Comparison of ENCODE assay signal across 9 mouse cellular contexts in genomic region chr1:191910646-191911045, GRCm38 (mm10). TPM values are rescaled to one million over a fixed set of nuclear protein-coding genes. Genes with fewer than 3 reads are reported as not detected.
DNase-seq lines count a peak whose midpoint lies in the region; ATAC-seq and TF ChIP-seq lines count a peak whose summit lies in the region.
"Had no signal": no experiment of that assay in that cellular context is flagged by ENCODE, and none has a peak within 500 bp of the region (broad histone marks: within the 10 kb centered on the region; RNA-seq: fewer than 3 reads in every experiment).

No protein-coding gene starts in this region.

- H3K4me1 ChIP-seq in embryonic facial prominence, embryonic 12.5 days, result peaks cover 27% of the 10 kb centered on the region
- peaks cover 38% of the 10 kb centered on the region for H3K4me1 ChIP-seq in embryonic facial prominence, embryonic 10.5 days
- peaks cover 24% of the 10 kb centered on the region for H3K4me1 ChIP-seq in liver, adult 2 months (ENCODE audit: control insufficient read depth, insufficient read depth, low read length)
- H3K4me1 ChIP-seq in kidney, embryonic 16.5 days (ENCODE audit: insufficient read depth, low read length), result peaks cover 41% of the 10 kb centered on the region
- peaks cover 28% of the 10 kb centered on the region for H3K4me1 ChIP-seq in neural tube, embryonic 14.5 days (ENCODE audit: control insufficient read depth, insufficient read depth, low read length)

- 0 out of 2 replicates have a peak overlapping the region, but pooled peaks have one; percentile 16 for H3K4me2 ChIP-seq in embryonic facial prominence, embryonic 12.5 days (replicated peaks)
- peak overlapping the region; percentile 30 for H3K4me2 ChIP-seq in kidney, embryonic 16.5 days (replicated peaks; ENCODE audit: low read depth, low read length)
- peak overlapping the region; percentile 23; the same call in 1 of the 2 replicates for H3K4me2 ChIP-seq in neural tube, embryonic 14.5 days (ENCODE audit: low read depth, low read length)

- no peak for ATAC-seq in embryonic facial prominence, embryonic 12.5 days (ENCODE audit: insufficient number of reproducible peaks, insufficient read depth, low FRiP score, low TSS enrichment)
- ATAC-seq in kidney, embryonic 16.5 days (ENCODE audit: low FRiP score, low TSS enrichment), result no peak
- no peak for ATAC-seq in neural tube, embryonic 14.5 days (ENCODE audit: low read depth)
- ATAC-seq: forebrain, embryonic 14.5 days had no signal

- no peak overlapping the region for H3K9ac ChIP-seq in embryonic facial prominence, embryonic 12.5 days
- no peak overlapping the region for H3K9ac ChIP-seq in liver, adult 2 months (ENCODE audit: low read depth, low read length)
- no peak overlapping the region for H3K9ac ChIP-seq in kidney, embryonic 16.5 days (replicated peaks; ENCODE audit: low read length)
- H3K9ac ChIP-seq in neural tube, embryonic 14.5 days (replicated peaks; ENCODE audit: low read depth, low read length), result no peak overlapping the region

- no peaks in the 10 kb centered on the region for H3K27me3 ChIP-seq in embryonic facial prominence, embryonic 12.5 days
- peaks cover 3% of the 10 kb centered on the region; the same call in 1 of the 2 replicates for H3K27me3 ChIP-seq in embryonic facial prominence, embryonic 10.5 days (replicated peaks; ENCODE audit: low read depth, poor library complexity, severe bottlenecking)
- no peaks in the 10 kb centered on the region for H3K27me3 ChIP-seq in liver, adult 2 months (ENCODE audit: control insufficient read depth, insufficient read depth, low read length)
- H3K27me3 ChIP-seq in kidney, embryonic 16.5 days (ENCODE audit: insufficient read depth, low read length), result no peaks in the 10 kb centered on the region
- no peaks in the 10 kb centered on the region; the same call in 1 of the 2 replicates for H3K27me3 ChIP-seq in neural tube, embryonic 14.5 days (ENCODE audit: control insufficient read depth, insufficient read depth, low read length)

- peaks cover 28% of the 10 kb centered on the region; the same call in 1 of the 2 replicates for H3K79me2 ChIP-seq in liver, adult 2 months (ENCODE audit: control insufficient read depth, insufficient read depth, low read length)

- TF ChIP-seq POLR2A in liver, adult 2 months (IDR thresholded peaks at IDR 0.05; ENCODE audit: extremely low read depth, insufficient read depth, low read length), result no peak

- H3K4me3 ChIP-seq in embryonic facial prominence, embryonic 12.5 days, result no peak overlapping the region
- H3K4me3 ChIP-seq in embryonic facial prominence, embryonic 10.5 days, result no peak overlapping the region
- no peak overlapping the region; the same call in 1 of the 2 replicates for H3K4me3 ChIP-seq in liver, adult 2 months (ENCODE audit: insufficient read depth, low read depth, low read length)
- H3K4me3 ChIP-seq in kidney, embryonic 16.5 days (ENCODE audit: low read length), result no peak overlapping the region
- no peak overlapping the region; the same call in 1 of the 2 replicates for H3K4me3 ChIP-seq in neural tube, embryonic 14.5 days (ENCODE audit: low read depth, low read length)

- no peak for DNase-seq in embryonic facial prominence, embryonic 10.5 days (ENCODE audit: low spot score)
- DNase-seq in liver, adult 2 months (ENCODE audit: extremely low read depth, low read depth, low spot score), result peak; percentile 92
- no peak for DNase-seq in liver
- no peak for DNase-seq in cerebellum, adult 11 months
- no peak for DNase-seq in adrenal gland, postnatal 4 days (ENCODE audit: low spot score in 2 of 2)

- no peaks in the 10 kb centered on the region for H3K9me3 ChIP-seq in embryonic facial prominence, embryonic 12.5 days
- no peaks in the 10 kb centered on the region for H3K9me3 ChIP-seq in embryonic facial prominence, embryonic 10.5 days
- no peaks in the 10 kb centered on the region for H3K9me3 ChIP-seq in kidney, embryonic 16.5 days (ENCODE audit: low read length)
- no peaks in the 10 kb centered on the region for H3K9me3 ChIP-seq in neural tube, embryonic 14.5 days (ENCODE audit: control insufficient read depth, low read length)

- H3K36me3 ChIP-seq in embryonic facial prominence, embryonic 12.5 days, result peaks cover 11% of the 10 kb centered on the region
- H3K36me3 ChIP-seq in embryonic facial prominence, embryonic 10.5 days (replicated peaks), result peaks cover 31% of the 10 kb centered on the region
- H3K36me3 ChIP-seq in liver, adult 2 months (ENCODE audit: control insufficient read depth, insufficient read depth, low read length), result peaks cover 9% of the 10 kb centered on the region
- peaks cover 10% of the 10 kb centered on the region for H3K36me3 ChIP-seq in kidney, embryonic 16.5 days (ENCODE audit: insufficient read depth, low read length)
- peaks cover 7% of the 10 kb centered on the region; the same call in 1 of the 2 replicates for H3K36me3 ChIP-seq in neural tube, embryonic 14.5 days (ENCODE audit: control insufficient read depth, insufficient read depth, low read length)

- no peak overlapping the region for H3K27ac ChIP-seq in embryonic facial prominence, embryonic 12.5 days
- H3K27ac ChIP-seq in embryonic facial prominence, embryonic 10.5 days (replicated peaks), result no peak overlapping the region
- no peak overlapping the region for H3K27ac ChIP-seq in liver, adult 2 months (replicated peaks; ENCODE audit: insufficient read depth, low read depth, low read length)
- H3K27ac ChIP-seq in kidney, embryonic 16.5 days (ENCODE audit: low read length), result no peak overlapping the region
- H3K27ac ChIP-seq in neural tube, embryonic 14.5 days (ENCODE audit: low read depth, low read length), result no peak overlapping the region

- WGBS in embryonic facial prominence, embryonic 12.5 days, result 75% methylated on average over 3 of the region's 3 CpGs
- WGBS in embryonic facial prominence, embryonic 10.5 days, result 84% methylated on average over 3 of the region's 3 CpGs
- WGBS in liver, adult 2 months, result 5% methylated on average over 3 of the region's 3 CpGs
- WGBS in kidney, embryonic 16.5 days, result 63% methylated on average over 3 of the region's 3 CpGs
- WGBS in neural tube, embryonic 14.5 days, result 76% methylated on average over 3 of the region's 3 CpGs

- TF ChIP-seq CTCF in liver, adult 2 months (IDR thresholded peaks at IDR 0.05; ENCODE audit: low read depth, low read length), result no peak

RNA-seq across cellular contexts. Expression of gene Slc30a1, which starts 4.1 kb away (rescaled TPM):
- 3.3 and 3.9 TPM in 2 replicates for polyA plus RNA-seq in embryonic facial prominence, embryonic 12.5 days (2016; fragmentation: Nextera tagmentation; extraction: Ambion mirVana)
- polyA plus RNA-seq in embryonic facial prominence, embryonic 10.5 days (2016; fragmentation: Nextera tagmentation; extraction: Ambion mirVana), result 1.5 and 1.8 TPM in 2 replicates
- 22.6 and 24.4 TPM in 2 replicates for total RNA-seq in liver, adult 2 months (2014; rRNA removed)
- 11.3 and 13.6 TPM in 2 replicates for polyA plus RNA-seq in liver, adult 2 months (2012; rRNA removed)
- polyA plus RNA-seq in kidney, embryonic 16.5 days (2015; fragmentation: Nextera tagmentation; extraction: Ambion mirVana), result 1.6 and 2.0 TPM in 2 replicates
- polyA plus RNA-seq in neural tube, embryonic 14.5 days (2014; fragmentation: Nextera tagmentation; extraction: Ambion mirVana), result 2.1 and 2.8 TPM in 2 replicates
- 10 to 100 TPM; 21.9 to 24.3 TPM for total RNA-seq in adrenal gland, postnatal 4 days (2021)
